Mouse (Mus musculus): ENCODE results near the gene Dtx3. TPM values are rescaled to one million over a fixed set of nuclear protein-coding genes. Genes with fewer than 3 reads are reported as not detected.

Dtx3 gene
- polyA plus RNA-seq, 1 experiment, result 321 TPM

GRCm38 (mm10) chr10:127213704-127214421 is 18.3 kb upstream of the Dtx3 start:
- no peak for TF ChIP-seq CTCF (IDR thresholded peaks at IDR 0.05; ENCODE audit: borderline replicate concordance, insufficient read depth, low read depth, low read length)
- TF ChIP-seq POLR2A (IDR thresholded peaks at IDR 0.05; ENCODE audit: borderline replicate concordance, insufficient read depth, low read length), result no peak
- 86% methylated on average over 13 of the region's 13 CpGs for WGBS
- no peaks in the 10 kb centered on the region for H3K27me3 ChIP-seq (ENCODE audit: control insufficient read depth, insufficient read depth, low read length)
- no peak overlapping the region; the same call in 1 of the 2 replicates for H3K27ac ChIP-seq (ENCODE audit: insufficient read depth, low read length)
- H3K4me1 ChIP-seq (ENCODE audit: control insufficient read depth, insufficient read depth, low read length), result peaks cover 16% of the 10 kb centered on the region
- H3K4me3 ChIP-seq (replicated peaks; ENCODE audit: insufficient read depth, low read depth, low read length), result no peak overlapping the region
- DNase-seq, result no peak

- WGBS, result 54% methylated on average over 8 of the region's 8 CpGs
- H3K27me3 ChIP-seq (ENCODE audit: control insufficient read depth, insufficient read depth, low read length), result no peaks in the 10 kb centered on the region
- peaks cover 19% of the 10 kb centered on the region for H3K4me1 ChIP-seq (ENCODE audit: control insufficient read depth, insufficient read depth, low read length)
- peak overlapping the region; percentile 15; the same call in 1 of the 2 replicates for H3K27ac ChIP-seq (ENCODE audit: insufficient read depth, low read length)
- TF ChIP-seq CTCF (IDR thresholded peaks at IDR 0.05; ENCODE audit: borderline replicate concordance, insufficient read depth, low read depth, low read length) (no peak), POLR2A (IDR thresholded peaks at IDR 0.05; ENCODE audit: borderline replicate concordance, insufficient read depth, low read length) (no peak)
- H3K4me3 ChIP-seq (replicated peaks; ENCODE audit: insufficient read depth, low read depth, low read length), result no peak overlapping the region
- peak in 1 of 2 experiments; percentile 55 for DNase-seq
Observed at GRCm38 (mm10) chr10:127213272-127213671, 17.7 kb upstream of the Dtx3 start.

GRCm38 (mm10) chr10:127211414-127211854 is 15.9 kb upstream of the Dtx3 start, which contains the start of gene Pip4k2c:
Gene Pip4k2c, minus strand, starts transcription at chr10:127211585.
- WGBS, result under 1% methylated on average over 47 of the region's 47 CpGs
- no peak for TF ChIP-seq CTCF (IDR thresholded peaks at IDR 0.05; ENCODE audit: borderline replicate concordance, insufficient read depth, low read depth, low read length)
- peak; percentile 68 for TF ChIP-seq POLR2A (IDR thresholded peaks at IDR 0.05; ENCODE audit: borderline replicate concordance, insufficient read depth, low read length)
- peaks cover 19% of the 10 kb centered on the region for H3K4me1 ChIP-seq (ENCODE audit: control insufficient read depth, insufficient read depth, low read length)
- peak within 1 kb of the TSS; percentile 64 for H3K4me3 ChIP-seq (replicated peaks; ENCODE audit: insufficient read depth, low read depth, low read length)
- H3K27me3 ChIP-seq (ENCODE audit: control insufficient read depth, insufficient read depth, low read length), result no peaks in the 10 kb centered on the region
- H3K27ac ChIP-seq (ENCODE audit: insufficient read depth, low read length), result peak within 1 kb of the TSS; percentile 38
- DNase-seq, result peak; percentile 92 to 94

GRCm38 (mm10) chr10:127210961-127211405 is 15.5 kb upstream of the Dtx3 start:
- H3K27me3 ChIP-seq (ENCODE audit: control insufficient read depth, insufficient read depth, low read length), result no peaks in the 10 kb centered on the region
- peak overlapping the region; percentile 24; the same call in 1 of the 2 replicates for H3K27ac ChIP-seq (ENCODE audit: insufficient read depth, low read length)
- peaks cover 19% of the 10 kb centered on the region for H3K4me1 ChIP-seq (ENCODE audit: control insufficient read depth, insufficient read depth, low read length)
- under 1% methylated on average over 25 of the region's 25 CpGs for WGBS
- no peak for DNase-seq
- H3K4me3 ChIP-seq (replicated peaks; ENCODE audit: insufficient read depth, low read depth, low read length), result peak overlapping the region; percentile 64
- TF ChIP-seq POLR2A (IDR thresholded peaks at IDR 0.05; ENCODE audit: borderline replicate concordance, insufficient read depth, low read length) (no peak), CTCF (IDR thresholded peaks at IDR 0.05; ENCODE audit: borderline replicate concordance, insufficient read depth, low read depth, low read length) (no peak)

- 77% methylated on average over 13 of the region's 13 CpGs for WGBS
- H3K27me3 ChIP-seq (ENCODE audit: control insufficient read depth, insufficient read depth, low read length), result no peaks in the 10 kb centered on the region
- no peak for TF ChIP-seq POLR2A (IDR thresholded peaks at IDR 0.05; ENCODE audit: borderline replicate concordance, insufficient read depth, low read length)
- no peak for TF ChIP-seq CTCF (IDR thresholded peaks at IDR 0.05; ENCODE audit: borderline replicate concordance, insufficient read depth, low read depth, low read length)
- H3K4me3 ChIP-seq (replicated peaks; ENCODE audit: insufficient read depth, low read depth, low read length), result peak overlapping the region; percentile 64
- H3K4me1 ChIP-seq (ENCODE audit: control insufficient read depth, insufficient read depth, low read length), result peaks cover 19% of the 10 kb centered on the region
- DNase-seq, result no peak
- H3K27ac ChIP-seq (ENCODE audit: insufficient read depth, low read length), result no peak overlapping the region
Observed at GRCm38 (mm10) chr10:127209928-127210570, 14.5 kb upstream of the Dtx3 start.

- no peaks in the 10 kb centered on the region for H3K27me3 ChIP-seq (ENCODE audit: control insufficient read depth, insufficient read depth, low read length)
- H3K4me3 ChIP-seq (replicated peaks; ENCODE audit: insufficient read depth, low read depth, low read length), result no peak overlapping the region
- WGBS, result 59% methylated on average over 4 of the region's 4 CpGs
- peaks cover 19% of the 10 kb centered on the region for H3K4me1 ChIP-seq (ENCODE audit: control insufficient read depth, insufficient read depth, low read length)
- H3K27ac ChIP-seq (ENCODE audit: insufficient read depth, low read length), result no peak overlapping the region
- DNase-seq, result no peak
- no peak for TF ChIP-seq POLR2A (IDR thresholded peaks at IDR 0.05; ENCODE audit: borderline replicate concordance, insufficient read depth, low read length)
- TF ChIP-seq CTCF (IDR thresholded peaks at IDR 0.05; ENCODE audit: borderline replicate concordance, insufficient read depth, low read depth, low read length), result no peak
Observed at GRCm38 (mm10) chr10:127208921-127209320, 13.4 kb upstream of the Dtx3 start.

- no peak for DNase-seq
- 91% methylated on average over 10 of the region's 10 CpGs for WGBS
- H3K27me3 ChIP-seq (ENCODE audit: control insufficient read depth, insufficient read depth, low read length), result no peaks in the 10 kb centered on the region
- H3K4me1 ChIP-seq (ENCODE audit: control insufficient read depth, insufficient read depth, low read length), result peaks cover 17% of the 10 kb centered on the region
- H3K4me3 ChIP-seq (replicated peaks; ENCODE audit: insufficient read depth, low read depth, low read length), result no peak overlapping the region
- no peak overlapping the region for H3K27ac ChIP-seq (ENCODE audit: insufficient read depth, low read length)
- no peak for TF ChIP-seq CTCF (IDR thresholded peaks at IDR 0.05; ENCODE audit: borderline replicate concordance, insufficient read depth, low read depth, low read length)
- no peak for TF ChIP-seq POLR2A (IDR thresholded peaks at IDR 0.05; ENCODE audit: borderline replicate concordance, insufficient read depth, low read length)
Observed at GRCm38 (mm10) chr10:127205373-127205772, 9.8 kb upstream of the Dtx3 start.
